Mouse (Mus musculus) heart, postnatal 0 days (tissue): ENCODE data around the gene Hnrnph1. TPM values are rescaled to one million over a fixed set of nuclear protein-coding genes. Genes with fewer than 3 reads are reported as not detected.

Experiments
- ATAC-seq: fragments of 200-750 bp; cut with Nextera tagmentation; 2 replicates; pipeline ENCODE4 v1.8.0; 2017; ENCODE audit warnings: low read depth, moderate number of reproducible peaks, moderate library complexity; ENCODE audit not compliant: insufficient read depth
- DNase-seq: peaks from one replicate; pipeline ENCODE4 v3.0.0-alpha.2; 2016; ENCODE audit warnings: low spot score
- H3K27ac ChIP-seq: fragments of 300-500 bp; sonication (generic); 2 replicates; pipeline ENCODE4 v1.5.1; 2014; ENCODE audit warnings: low read depth, mild to moderate bottlenecking
- H3K27me3 ChIP-seq: fragments of 300-500 bp; sonication (generic); 2 replicates; pipeline ENCODE4 v1.6.1; 2014; ENCODE audit warnings: low read length, mixed read lengths; ENCODE audit not compliant: control insufficient read depth, insufficient read depth
- H3K36me3 ChIP-seq: fragments of 300-500 bp; sonication (generic); replicated peaks from 2 replicates; pipeline ENCODE4 v1.6.1; 2014; ENCODE audit warnings: low read length, mixed read lengths; ENCODE audit not compliant: control insufficient read depth, insufficient read depth
- H3K4me1 ChIP-seq: fragments of 300-500 bp; sonication (generic); 2 replicates; pipeline ENCODE4 v1.6.1; 2014; ENCODE audit warnings: antibody characterized with exemption; ENCODE audit not compliant: control insufficient read depth, insufficient read depth
- H3K4me2 ChIP-seq: fragments of 300-500 bp; sonication (generic); 2 replicates; pipeline ENCODE4 v1.6.1; 2014; ENCODE audit warnings: low read depth, mild to moderate bottlenecking, low read length, moderate library complexity
- H3K4me3 ChIP-seq: fragments of 300-500 bp; sonication (generic); 2 replicates; pipeline ENCODE4 v1.5.1; 2014; ENCODE audit warnings: low read depth, low read length
- H3K9ac ChIP-seq: fragments of 300-500 bp; sonication (generic); replicated peaks from 2 replicates; pipeline ENCODE4 v1.6.1; 2014; ENCODE audit warnings: low read depth, low read length, mixed read lengths
- H3K9me3 ChIP-seq: fragments of 300-500 bp; sonication (generic); replicated peaks from 2 replicates; pipeline ENCODE4 v1.6.1; 2016; ENCODE audit warnings: low read length; ENCODE audit not compliant: control insufficient read depth
- CTCF ChIP-seq: IDR thresholded peaks from 2 replicates; pipeline ENCODE4 v1.5.1; 2016; ENCODE audit warnings: antibody characterized with exemption, control low read depth, low read depth
- EP300 ChIP-seq: IDR thresholded peaks from 2 replicates; pipeline ENCODE4 v1.6.1; 2016; ENCODE audit warnings: antibody characterized with exemption, low read depth
- WGBS: fragments of 180-500 bp; shearing (Covaris S2); extraction: QIAGEN DNeasy Blood & Tissue Kit; methylation state at CpG from one replicate; pipeline ENCODE4 v1.1.7; 2014; 5-methylcytosine and 5-hydroxymethylcytosine counted together
- polyA plus RNA-seq: library from polyadenylated mRNA; unstranded; fragments of >200 nt; fragmentation: Nextera tagmentation; extraction: Ambion mirVana; gene quantifications from 2 replicates; pipeline ENCODE4 v1.2.1, GENCODE M21; 2015
- total RNA-seq: library from RNA; depleted of rRNA; stranded (reverse); fragments of >200 nt; gene quantifications from 2 replicates; pipeline ENCODE4 v1.2.3, GENCODE M21; 2014; ENCODE audit warnings: low replicate concordance

Hnrnph1 gene
- total and polyA plus RNA-seq, 2 experiments from 2014 or later = 76.4 to 106 TPM

- no peak overlapping the region for H3K27ac ChIP-seq
- H3K4me1 ChIP-seq = peaks cover 20% of the 10 kb centered on the region
- peak overlapping the region; percentile 14 for H3K4me3 ChIP-seq
- no peak for DNase-seq
- no peak overlapping the region for H3K9ac ChIP-seq
- no peak for TF ChIP-seq CTCF
- TF ChIP-seq EP300 = no peak
- WGBS = 6% methylated on average over 4 of the region's 4 CpGs
- no peaks in the 10 kb centered on the region for H3K9me3 ChIP-seq
- H3K27me3 ChIP-seq = no peaks in the 10 kb centered on the region
- no peak for ATAC-seq
- H3K36me3 ChIP-seq = peaks cover 45% of the 10 kb centered on the region
- H3K4me2 ChIP-seq = peak overlapping the region; percentile 40
Observed at GRCm38 (mm10) chr11:50381311-50381710, 4.5 kb downstream of the Hnrnph1 start.

- 74% methylated on average over 3 of the region's 3 CpGs for WGBS
- H3K4me3 ChIP-seq = no peak overlapping the region
Observed at GRCm38 (mm10) chr11:50387167-50387679, 10.4 kb downstream of the Hnrnph1 start.

GRCm38 (mm10) chr11:50387697-50388096, 10.9 kb downstream of the Hnrnph1 start:
- Histone ChIP-seq H3K27ac (no peak overlapping the region), H3K36me3 (peaks cover 62% of the 10 kb centered on the region), H3K4me2 (no peak overlapping the region), H3K9ac (no peak overlapping the region), H3K9me3 (no peaks in the 10 kb centered on the region), H3K27me3 (no peaks in the 10 kb centered on the region), H3K4me3 (no peak overlapping the region), H3K4me1 (peaks cover 8% of the 10 kb centered on the region)
- TF ChIP-seq EP300 = no peak
- TF ChIP-seq CTCF = no peak
- WGBS = 71% methylated on average over 4 of the region's 4 CpGs
- DNase-seq (no peak), ATAC-seq (no peak)

More at GRCm38 (mm10) chr11:50387167-50387679, 10.4 kb downstream of the Hnrnph1 start:
- H3K4me2 ChIP-seq = no peak overlapping the region
- no peak for ATAC-seq
- TF ChIP-seq EP300 (no peak), CTCF (no peak)
- H3K27ac ChIP-seq = no peak overlapping the region
- no peak for DNase-seq
- peaks cover 64% of the 10 kb centered on the region for H3K36me3 ChIP-seq
- no peaks in the 10 kb centered on the region for H3K27me3 ChIP-seq
- H3K9ac ChIP-seq = no peak overlapping the region
- H3K4me1 ChIP-seq = peaks cover 8% of the 10 kb centered on the region
- no peaks in the 10 kb centered on the region for H3K9me3 ChIP-seq

GRCm38 (mm10) chr11:50388217-50388929, 11.6 kb downstream of the Hnrnph1 start:
- 95% methylated on average over 3 of the region's 3 CpGs for WGBS
- no peak for ATAC-seq
- Histone ChIP-seq H3K9ac (no peak overlapping the region), H3K4me1 (peaks cover 8% of the 10 kb centered on the region), H3K4me2 (no peak overlapping the region), H3K4me3 (no peak overlapping the region), H3K9me3 (no peaks in the 10 kb centered on the region), H3K36me3 (peaks cover 62% of the 10 kb centered on the region), H3K27ac (no peak overlapping the region), H3K27me3 (no peaks in the 10 kb centered on the region)
- no peak for DNase-seq
- TF ChIP-seq CTCF = no peak
- no peak for TF ChIP-seq EP300

GRCm38 (mm10) chr11:50389011-50389410, 12.2 kb downstream of the Hnrnph1 start:
- TF ChIP-seq CTCF (no peak), EP300 (no peak)
- ATAC-seq (no peak), DNase-seq (no peak)
- Histone ChIP-seq H3K4me3 (no peak overlapping the region), H3K27ac (no peak overlapping the region), H3K4me1 (peaks cover 8% of the 10 kb centered on the region), H3K9ac (no peak overlapping the region), H3K9me3 (no peaks in the 10 kb centered on the region), H3K4me2 (no peak overlapping the region), H3K27me3 (no peaks in the 10 kb centered on the region), H3K36me3 (peaks cover 64% of the 10 kb centered on the region)
- WGBS = 67% methylated on average over 3 of the region's 3 CpGs
